Mouse (Mus musculus) Muller cell, postnatal 12 days (primary cell): Measurements from ENCODE around the gene Tulp1.
"Not testable (repeated sequence)": the region's sequence is repeated elsewhere in the genome, so short reads cannot be mapped to it uniquely, and the experiment has no call there.

Source experiments
- DNase-seq: peaks from one replicate; pipeline ENCODE4 v3.0.0-alpha.2; 2015; ENCODE audit errors: inconsistent ontology term

Tulp1 gene

DNA sequence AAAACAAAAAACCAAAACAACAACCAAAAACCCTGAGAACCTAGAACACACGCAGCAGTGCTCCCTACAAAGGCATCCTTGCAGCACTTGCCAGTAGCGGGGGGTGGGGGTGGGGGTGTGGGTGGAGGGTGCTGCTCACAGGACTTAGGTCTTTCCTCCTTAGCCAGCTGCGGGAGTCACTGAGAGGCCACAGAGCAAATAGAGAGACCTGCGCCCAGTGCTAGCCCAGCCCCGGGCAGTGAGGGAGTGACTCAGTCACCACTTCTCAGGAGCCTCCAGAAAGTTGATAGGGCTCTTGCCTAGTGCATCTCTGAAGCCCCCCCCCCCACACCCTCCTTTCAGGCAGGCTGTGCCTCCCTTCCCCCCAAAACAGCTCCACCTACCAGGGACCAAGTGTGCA, 4.0 kb upstream of the Tulp1 start:
- no peak for DNase-seq

DNA sequence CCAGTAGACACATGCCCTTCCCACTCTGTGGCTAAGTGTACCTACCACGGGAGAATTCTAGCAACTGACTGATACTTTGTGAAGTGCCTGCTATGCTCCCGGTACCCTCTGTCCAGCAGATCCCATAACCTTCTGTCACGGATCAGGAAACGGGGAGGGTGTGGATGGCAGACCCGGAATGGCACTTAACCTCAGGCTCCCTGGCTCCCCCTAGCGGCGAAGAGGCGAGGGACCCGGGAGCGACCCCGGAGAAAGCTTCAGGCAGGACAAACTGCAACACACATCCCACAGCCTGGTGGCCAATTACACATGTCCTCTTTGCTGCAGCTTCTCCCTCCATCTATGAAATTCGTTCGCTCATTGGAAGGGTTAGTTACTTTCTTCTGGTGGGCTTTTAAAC, 3.4 kb upstream of the Tulp1 start:
- peak; percentile 71 for DNase-seq

GRCm38 (mm10) chr17:28363507-28363906, 1.5 kb downstream of the Tulp1 start:
- no peak for DNase-seq

DNA sequence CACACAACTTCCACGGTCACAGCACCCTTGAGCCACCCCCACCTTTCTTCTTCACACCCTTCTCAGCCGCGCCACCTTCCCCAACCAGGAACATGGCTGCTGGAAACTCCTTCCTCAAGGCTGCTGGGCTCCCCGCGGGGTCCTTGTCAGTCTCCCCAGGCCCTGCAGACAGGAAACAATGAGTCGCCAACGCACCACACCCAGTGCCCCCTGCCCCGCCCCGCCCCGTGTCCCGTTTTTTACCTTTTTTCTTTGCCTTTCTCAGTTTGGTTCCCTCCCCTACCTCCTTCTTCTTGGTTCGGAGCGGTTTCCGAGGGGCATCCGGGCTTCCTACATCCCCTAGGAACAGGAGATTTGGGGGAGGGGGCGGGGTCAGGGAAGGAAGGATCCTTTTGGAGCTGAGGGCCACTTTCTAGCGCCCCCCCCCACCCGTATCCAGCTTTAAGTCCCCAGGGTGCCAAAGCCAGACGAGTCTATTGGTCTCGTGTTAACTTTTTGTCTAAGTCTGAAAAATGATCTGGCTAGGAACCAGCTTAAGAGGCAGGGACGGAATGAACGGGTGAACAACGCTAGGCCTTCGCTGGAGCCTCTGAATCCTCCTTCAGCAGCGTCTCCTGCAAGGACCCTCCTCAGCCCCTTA, 2.2 kb downstream of the Tulp1 start:
- no peak for DNase-seq

DNA sequence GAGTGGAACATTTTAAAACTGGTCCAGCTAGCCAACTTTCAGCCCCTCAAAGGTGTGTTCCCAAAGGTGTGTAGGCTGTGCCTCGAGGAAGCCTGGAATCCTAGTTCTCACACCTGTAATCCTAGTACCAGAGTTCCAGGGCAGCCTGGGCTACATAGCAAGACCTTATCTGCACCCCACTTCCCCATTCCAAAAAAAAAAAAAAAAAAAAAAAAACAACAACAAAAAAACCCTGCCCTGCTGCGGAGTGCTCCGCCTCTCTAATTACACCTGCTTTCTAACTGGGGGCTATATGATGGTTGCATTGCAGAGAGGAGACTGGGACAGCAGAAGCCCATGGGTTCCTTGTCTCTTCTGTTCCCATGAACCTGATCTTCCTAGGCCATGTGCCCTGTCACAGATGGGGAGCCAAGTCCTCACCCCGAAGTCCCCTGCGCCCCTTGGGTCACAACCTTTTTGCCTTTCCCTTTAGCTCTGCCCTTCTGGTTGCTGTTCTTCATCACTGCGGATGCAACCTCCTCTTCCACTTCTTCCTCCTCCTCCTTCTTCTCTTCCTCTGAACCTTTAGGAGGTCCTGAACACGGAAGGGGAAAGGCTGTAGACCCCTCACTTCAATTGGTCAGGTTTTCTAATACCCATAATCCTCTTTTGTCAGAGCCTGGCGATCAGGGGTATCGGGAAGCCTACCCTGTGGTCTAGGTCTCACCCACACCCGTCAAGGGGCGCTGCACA, 2.9 kb downstream of the Tulp1 start:
- no peak for DNase-seq

- no peak for DNase-seq
Observed at GRCm38 (mm10) chr17:28360531-28361277, 4.3 kb downstream of the Tulp1 start.

DNA sequence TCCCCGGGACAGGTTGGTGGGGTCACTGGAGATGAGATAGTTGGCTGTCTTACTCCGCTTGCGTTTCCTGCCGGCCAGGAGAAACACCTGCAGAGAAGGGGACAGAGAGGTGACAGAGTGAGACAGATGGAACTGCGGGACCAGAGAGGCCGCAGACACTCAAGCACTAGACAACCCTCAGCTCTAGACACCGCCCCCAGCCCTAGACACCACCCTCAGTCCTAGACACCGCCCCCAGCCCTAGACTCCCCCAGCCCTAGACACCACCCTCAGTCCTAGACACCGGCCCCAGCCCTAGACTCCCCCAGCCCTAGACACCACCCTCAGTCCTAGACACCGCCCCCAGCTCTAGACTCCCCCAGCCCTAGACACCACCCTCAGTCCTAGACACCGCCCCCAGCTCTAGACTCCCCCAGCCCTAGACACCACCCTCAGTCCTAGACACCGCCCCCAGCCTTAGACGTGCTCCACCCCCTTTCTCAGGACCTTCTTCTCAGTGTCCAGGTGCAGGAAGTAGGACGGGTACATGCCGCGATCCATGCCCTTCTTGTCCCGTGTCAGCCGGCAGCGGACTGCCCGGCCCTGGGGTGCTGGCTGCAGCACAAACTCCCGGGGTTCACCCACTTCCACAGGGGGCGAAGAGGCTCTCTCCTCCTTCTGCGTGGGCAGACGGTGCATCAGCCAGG, 6.3 kb downstream of the Tulp1 start:
- not testable (repeated sequence) for DNase-seq

GRCm38 (mm10) chr17:28355871-28356270, 9.2 kb downstream of the Tulp1 start:
- DNase-seq, result no peak

DNA sequence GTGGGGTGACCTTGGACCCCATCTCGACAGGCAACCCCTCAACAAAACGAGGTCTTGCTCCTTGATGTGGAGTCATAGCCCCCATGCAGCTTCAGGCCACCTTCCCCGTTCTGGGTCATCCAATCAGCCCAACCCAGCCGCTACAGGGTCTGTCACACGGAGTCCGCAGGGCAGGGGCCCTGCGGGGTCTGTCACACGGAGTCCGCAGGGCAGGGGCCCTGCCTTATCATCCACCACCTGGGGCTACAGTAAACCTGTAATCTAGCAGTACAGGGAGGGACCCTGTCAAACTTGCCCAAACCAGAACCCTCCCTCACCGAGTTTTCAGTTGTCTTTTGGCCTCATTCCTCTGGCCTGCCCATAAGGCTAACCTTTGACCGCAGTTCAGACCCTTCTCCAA, 13.0 kb downstream of the Tulp1 start:
- DNase-seq, result no peak

DNA sequence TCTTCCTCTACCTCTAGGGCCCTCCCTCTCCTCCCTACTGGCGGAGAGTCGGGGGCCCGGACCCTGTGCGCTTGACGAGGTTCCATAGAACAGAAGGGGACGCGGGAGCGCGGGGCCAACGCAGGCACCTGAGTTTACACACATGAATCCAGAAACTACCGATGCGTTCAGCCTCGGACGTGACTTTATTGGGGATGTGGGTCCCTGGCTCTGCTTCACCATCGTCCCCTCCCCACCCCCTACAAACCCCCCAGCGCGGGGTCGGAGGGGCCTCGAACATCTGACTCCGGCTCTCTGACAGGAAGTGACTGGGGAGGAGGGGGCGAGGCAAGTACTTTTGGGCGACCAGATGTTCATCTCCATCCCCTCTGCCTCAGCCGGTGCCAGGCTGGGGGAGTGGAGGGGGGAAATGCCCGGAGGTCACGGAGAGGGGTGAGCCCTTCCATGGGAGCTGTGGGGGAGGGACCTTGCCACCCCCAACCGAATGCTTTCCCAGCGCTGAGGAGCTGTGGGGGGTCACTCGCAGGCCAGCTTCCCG, 13.6 kb downstream of the Tulp1 start:
- no peak for DNase-seq

GRCm38 (mm10) chr17:28350466-28351352, 14.3 kb downstream of the Tulp1 start, which contains the start of gene Tead3:
Tead3 (minus strand) TSS chr17:28350817.
- peak; percentile 87 for DNase-seq

DNA sequence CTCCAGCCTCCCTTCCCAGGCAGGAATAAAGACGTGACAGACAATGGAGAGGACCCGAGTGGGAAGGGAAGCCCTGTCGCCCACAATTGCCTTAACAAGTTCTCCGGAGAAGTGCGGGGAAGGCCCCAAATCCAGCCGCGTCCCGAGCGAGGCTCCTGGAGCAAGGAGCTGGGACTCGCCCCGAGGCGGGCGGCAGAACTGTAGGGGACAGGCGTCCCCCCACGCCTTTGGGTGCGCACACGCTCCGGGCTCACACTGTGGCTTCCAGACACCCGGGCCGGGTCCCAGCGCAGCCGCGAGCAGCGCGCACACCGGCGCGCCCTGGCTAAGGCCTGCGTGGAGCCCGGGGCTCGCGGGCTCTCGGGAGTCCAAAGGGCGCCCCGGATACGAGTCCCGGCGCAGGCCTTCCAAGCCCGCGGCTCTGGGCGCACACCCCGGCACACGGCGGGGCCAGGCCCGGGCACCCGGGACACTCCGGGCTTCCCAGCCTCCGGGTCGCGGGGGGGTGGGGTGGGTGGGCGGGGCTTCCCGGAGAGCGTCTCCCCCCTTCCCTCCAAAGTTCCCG, 15.0 kb downstream of the Tulp1 start:
- DNase-seq, result no peak

- DNase-seq, result peak; percentile 37
Observed at GRCm38 (mm10) chr17:28349264-28349880, 15.7 kb downstream of the Tulp1 start.

DNA sequence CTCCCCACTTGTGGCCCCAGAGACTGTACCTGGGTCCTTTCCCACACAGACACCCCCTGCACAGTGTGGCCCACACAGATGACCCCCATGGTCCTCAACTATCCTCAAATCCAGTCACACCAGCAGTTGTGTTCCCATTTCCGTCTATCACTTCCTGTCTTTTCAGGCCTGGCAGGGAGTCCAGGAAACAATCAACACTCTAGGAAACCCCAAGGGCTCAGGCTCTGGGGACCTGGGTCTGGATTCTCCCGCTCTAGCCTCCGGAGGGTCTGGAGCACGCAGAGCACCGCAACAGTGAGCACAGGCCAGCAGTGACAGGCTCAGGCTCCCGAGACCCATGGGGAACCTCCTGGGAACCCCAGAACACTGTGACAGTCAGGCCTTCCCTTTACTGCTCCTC, 16.8 kb downstream of the Tulp1 start:
- DNase-seq, result no peak

DNA sequence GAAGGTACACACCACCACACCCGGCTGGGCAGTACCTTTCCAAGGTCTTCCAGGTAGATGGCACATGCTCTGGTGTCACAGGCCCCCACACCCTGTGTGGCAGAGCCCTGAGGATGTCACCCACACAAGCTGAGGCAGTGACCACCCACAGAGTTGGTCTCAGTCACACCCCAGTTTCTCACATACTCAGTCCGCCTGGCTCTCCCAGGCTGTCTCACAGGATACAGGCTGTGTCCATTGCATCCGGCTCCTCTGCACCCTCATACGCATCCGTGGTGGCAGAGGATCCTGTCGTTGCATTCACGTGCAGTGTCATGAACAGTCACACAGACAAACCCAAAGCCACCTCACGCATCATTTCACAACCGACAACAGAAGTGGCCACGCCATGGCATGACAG, 17.7 kb downstream of the Tulp1 start:
- DNase-seq, result no peak

DNA sequence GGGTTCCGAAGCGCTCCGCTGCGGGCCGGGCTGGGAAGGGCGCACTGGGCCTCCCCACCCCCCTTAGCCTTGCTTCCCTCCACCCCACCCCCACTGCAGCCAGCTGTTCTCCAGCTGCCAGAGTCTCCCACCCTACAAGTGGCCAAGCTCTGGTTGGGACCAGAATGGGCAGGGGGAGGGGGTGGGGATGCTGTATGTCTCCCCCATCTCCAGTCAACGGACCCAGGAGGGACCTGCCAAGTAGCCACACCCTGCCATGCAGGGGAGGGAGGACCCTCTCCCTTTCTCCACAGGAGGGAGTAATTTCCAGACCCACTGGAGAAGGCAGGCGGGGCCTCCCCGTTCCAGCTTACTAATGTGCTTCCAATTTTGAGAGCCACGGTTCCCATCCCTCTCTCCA, 19.1 kb downstream of the Tulp1 start:
- no peak for DNase-seq

- no peak for DNase-seq
Observed at GRCm38 (mm10) chr17:28345271-28345721, 19.7 kb downstream of the Tulp1 start.

DNA sequence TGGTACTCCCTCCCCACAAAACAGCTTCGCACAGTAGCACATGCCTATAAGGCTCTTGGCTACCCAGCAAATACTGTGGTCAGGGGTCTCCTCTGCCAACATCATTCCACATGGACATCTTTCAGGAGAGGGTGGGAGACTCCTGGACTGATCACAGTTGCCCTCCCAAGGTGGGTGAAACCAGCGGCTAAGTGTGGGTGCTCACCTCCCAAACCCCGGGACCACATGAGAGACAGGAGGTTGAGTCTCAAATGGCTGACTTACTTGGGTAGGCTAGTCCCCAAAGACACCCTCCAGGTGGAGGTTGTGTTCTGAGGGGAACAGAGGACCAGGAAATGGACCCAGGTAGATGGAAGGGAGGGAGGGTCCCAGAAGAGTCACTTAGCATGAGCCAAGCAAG, 20.4 kb downstream of the Tulp1 start:
- no peak for DNase-seq

DNA sequence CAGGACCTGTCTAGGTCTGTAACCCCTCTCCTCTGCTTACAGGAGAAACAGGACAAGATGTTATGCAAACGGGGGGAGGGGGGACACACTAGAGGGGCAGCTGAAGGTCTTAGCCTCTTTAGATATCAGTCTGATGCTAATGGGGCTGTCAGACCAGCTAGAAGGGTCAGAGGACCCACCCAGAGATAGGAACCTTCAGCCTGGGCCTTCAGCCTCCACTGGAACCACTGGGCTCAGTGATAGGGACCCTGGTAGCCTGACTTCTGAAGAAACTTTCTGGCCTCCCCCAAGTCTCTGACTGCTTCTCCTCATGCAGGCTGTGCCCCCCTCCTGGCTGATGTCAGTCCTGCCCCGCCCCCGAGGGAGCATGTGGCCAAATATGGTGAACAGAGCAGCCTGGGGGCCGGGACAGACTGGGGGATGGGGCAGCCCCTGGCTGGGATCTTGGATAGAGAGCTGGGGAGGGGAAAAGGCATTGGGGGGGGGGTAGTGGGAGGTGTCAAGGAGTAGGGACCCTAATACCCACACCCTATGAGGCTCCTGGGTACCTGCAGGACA, 20.9 kb downstream of the Tulp1 start:
- no peak for DNase-seq

GRCm38 (mm10) chr17:28341091-28341490, 23.9 kb downstream of the Tulp1 start:
- peak; percentile 98 for DNase-seq
